Mouse (Mus musculus) G1E (cell line): ENCODE measurements around the gene Defb25. TPM values are rescaled to one million over a fixed set of nuclear protein-coding genes. Genes with fewer than 3 reads are reported as not detected.

ENCODE experiments used
- ATAC-seq: 2 replicates; pipeline ENCODE4 v1.8.0; 2016; ENCODE audit warnings: mild to moderate bottlenecking; ENCODE audit not compliant: insufficient number of reproducible peaks, poor library complexity, low FRiP score, severe bottlenecking; ENCODE audit errors: extremely low read depth
- DNase-seq: peaks from one replicate; pipeline ENCODE4 v3.0.0; 2012; ENCODE audit warnings: low spot score
- H3K27me3 ChIP-seq: 2 replicates; pipeline ENCODE4 v1.6.1; 2012; ENCODE audit warnings: mild to moderate bottlenecking, low read length, inconsistent platforms; ENCODE audit not compliant: insufficient read depth
- H3K36me3 ChIP-seq: replicated peaks from 2 replicates; pipeline ENCODE3; 2012; ENCODE audit warnings: mild to moderate bottlenecking, inconsistent platforms
- H3K4me1 ChIP-seq: 2 replicates; pipeline ENCODE4 v1.6.1; 2012; ENCODE audit warnings: low read depth, low read length, inconsistent platforms, mixed read lengths; ENCODE audit not compliant: insufficient read depth
- H3K4me3 ChIP-seq: 2 replicates; pipeline ENCODE4 v1.5.1; 2012; ENCODE audit warnings: low read depth, mild to moderate bottlenecking, inconsistent platforms, low read length, moderate library complexity, mixed read lengths
- H3K9me3 ChIP-seq: replicated peaks from 2 replicates; pipeline ENCODE4 v1.6.1; 2012; ENCODE audit warnings: inconsistent platforms
- CTCF ChIP-seq: IDR thresholded peaks from 2 replicates; pipeline ENCODE4 v1.5.1; 2012; ENCODE audit warnings: low read depth, low read length, inconsistent platforms, mixed read lengths
- GATA1 ChIP-seq: IDR thresholded peaks from 2 replicates; pipeline ENCODE4 v1.6.1; 2012; ENCODE audit warnings: borderline replicate concordance, low read length, inconsistent platforms, mixed read lengths
- GATA2 ChIP-seq: IDR thresholded peaks from 2 replicates; pipeline ENCODE4 v1.6.1; 2012; ENCODE audit warnings: low read depth, low read length, inconsistent platforms, borderline replicate concordance
- POLR2AphosphoS5 ChIP-seq: IDR thresholded peaks from 2 replicates; pipeline ENCODE4 v1.6.1; 2012; ENCODE audit warnings: low read depth, low read length, inconsistent platforms; ENCODE audit not compliant: insufficient replicate concordance
- polyA plus RNA-seq: library from polyadenylated mRNA; stranded (reverse); fragments of >175 nt; gene quantifications from 2 replicates; pipeline ENCODE4 v1.2.3, GENCODE M21; 2012
- total RNA-seq, 2 experiments: library from RNA; stranded (forward) in 1 of 2; stranded (reverse) in 1 of 2; fragments of 200-1000 nt in 1 of 2; fragments of >200 nt in 1 of 2; fragmentation: Nextera tagmentation in 1 of 2; gene quantifications; 2 replicates each; pipeline ENCODE4 v1.2.3; 2014 to 2017

Defb25 gene
- total and polyA plus RNA-seq, 3 experiments: not detected

DNA sequence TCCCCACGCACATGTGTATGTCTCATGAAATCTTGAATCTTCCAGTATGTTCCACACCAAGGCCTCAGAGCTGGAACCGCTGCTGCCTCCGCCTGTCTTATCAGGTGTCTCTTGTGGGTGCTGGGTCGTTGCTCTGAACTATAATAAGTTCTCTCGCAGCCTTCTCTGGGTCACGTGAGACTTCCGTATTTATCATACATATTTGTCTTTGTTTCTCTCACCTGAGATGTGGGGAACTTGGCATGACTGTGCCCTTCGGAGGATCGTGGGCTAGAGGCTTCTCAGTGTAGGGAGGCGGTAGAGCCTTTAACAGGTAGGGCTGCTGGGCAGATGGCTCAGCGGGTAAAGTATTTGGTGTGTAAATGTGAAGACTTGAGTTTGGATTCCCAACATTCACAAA lies 42.2 kb downstream of the Defb25 start:
- Histone ChIP-seq H3K4me3 (no peak overlapping the region), H3K36me3 (no peaks in the 10 kb centered on the region), H3K4me1 (no peaks in the 10 kb centered on the region), H3K27me3 (peaks cover 5% of the 10 kb centered on the region), H3K9me3 (no peaks in the 10 kb centered on the region)
- DNase-seq (no peak), ATAC-seq (no peak)
- TF ChIP-seq POLR2AphosphoS5 (no peak), GATA1 (no peak), GATA2 (no peak), CTCF (no peak)

DNA sequence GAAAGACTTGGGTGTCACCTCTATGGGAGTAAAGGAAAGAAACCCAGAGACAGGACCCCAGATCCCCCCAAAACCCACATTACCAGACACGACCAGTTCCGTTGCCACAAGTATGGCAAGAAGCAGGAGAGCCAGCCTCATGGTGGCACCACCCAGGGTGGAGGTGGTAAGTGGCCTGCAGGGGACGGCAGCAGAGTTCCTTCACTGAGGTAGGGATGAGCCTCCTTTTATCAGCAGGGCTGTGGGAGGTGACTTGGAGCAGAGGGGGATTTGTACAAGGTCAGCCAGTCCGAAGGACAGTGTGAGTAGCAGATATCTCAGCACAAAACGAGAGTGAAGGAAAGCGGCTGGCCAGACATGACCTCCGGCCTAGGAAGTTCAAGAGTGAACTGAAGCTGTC lies 42.7 kb downstream of the Defb25 start, which contains the start of gene Defb19:
Defb19 (minus strand) TSS at position 206 of the 400 bp plus-strand sequence.
- Histone ChIP-seq H3K4me1 (no peaks in the 10 kb centered on the region), H3K9me3 (no peaks in the 10 kb centered on the region), H3K27me3 (peaks cover 5% of the 10 kb centered on the region), H3K36me3 (no peaks in the 10 kb centered on the region), H3K4me3 (no peak within 1 kb of the TSS)
- no peak for DNase-seq
- no peak for TF ChIP-seq GATA1
- no peak for TF ChIP-seq GATA2
- no peak for TF ChIP-seq CTCF
- no peak for ATAC-seq

DNA sequence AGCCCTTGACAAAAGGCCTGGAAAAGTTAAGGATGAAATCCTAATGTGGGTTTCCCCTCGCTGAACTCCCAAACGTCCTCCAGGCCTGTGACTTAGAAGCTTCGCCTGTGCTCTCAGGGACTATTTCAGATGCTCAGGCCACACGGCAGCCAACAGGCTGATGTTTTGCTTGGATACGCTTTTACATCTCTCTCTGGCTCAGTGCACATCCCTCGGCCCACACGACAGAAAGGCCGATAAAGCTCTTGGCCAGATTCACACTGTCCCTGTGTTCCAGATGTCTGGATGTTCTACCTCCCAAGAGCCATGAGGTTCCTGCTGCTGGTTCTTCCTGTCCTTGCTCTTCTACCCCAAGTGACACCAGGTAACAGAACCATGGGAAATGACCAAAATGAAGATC lies 49.4 kb downstream of the Defb25 start:
- H3K4me3 ChIP-seq: no peak overlapping the region
- H3K9me3 ChIP-seq: no peaks in the 10 kb centered on the region
- ATAC-seq: no peak
- no peak for TF ChIP-seq CTCF
- TF ChIP-seq POLR2AphosphoS5: no peak
- no peak for TF ChIP-seq GATA2
- no peaks in the 10 kb centered on the region for H3K36me3 ChIP-seq
- no peak for DNase-seq
- no peaks in the 10 kb centered on the region; the same call in 1 of the 2 replicates for H3K27me3 ChIP-seq
- H3K4me1 ChIP-seq: no peaks in the 10 kb centered on the region

Other genes with a start within 250 kb of the Defb25 start
Only the 20 nearest of the 22 such genes appear.
- gene Zcchc3, start 208.0 kb downstream of the Defb25 start, total RNA-seq (2014; fragmentation: Nextera tagmentation): 21.1 and 23.7 TPM in 2 replicates
- gene Zcchc3, start 208.0 kb downstream of the Defb25 start, total RNA-seq (2017): 12.4 and 12.9 TPM in 2 replicates
- 21.8 and 22.8 TPM in 2 replicates for gene Zcchc3, start 208.0 kb downstream of the Defb25 start, polyA plus RNA-seq
- gene 6820408C15Rik, start 207.5 kb downstream of the Defb25 start, total RNA-seq (2014; fragmentation: Nextera tagmentation): 2.1 and 3.8 TPM in 2 replicates
- gene 6820408C15Rik, start 207.5 kb downstream of the Defb25 start, total RNA-seq (2017): 0.49 and 0.64 TPM in 2 replicates
- gene 6820408C15Rik, start 207.5 kb downstream of the Defb25 start, polyA plus RNA-seq: 0.17 and 0.18 TPM in 2 replicates
- gene Defb23, start 158.4 kb downstream of the Defb25 start, total RNA-seq (2014; fragmentation: Nextera tagmentation): not detected in 2 replicates
- 0.29 TPM in 1 of 2 replicates, not detected in the other for gene Defb23, start 158.4 kb downstream of the Defb25 start, total RNA-seq (2017)
- not detected in 2 replicates for gene Defb23, start 158.4 kb downstream of the Defb25 start, polyA plus RNA-seq
- not detected in 2 replicates for gene Defb20, start 146.0 kb downstream of the Defb25 start, total RNA-seq (2014; fragmentation: Nextera tagmentation)
- 0.22 TPM in 1 of 2 replicates, not detected in the other for gene Defb20, start 146.0 kb downstream of the Defb25 start, total RNA-seq (2017)
- gene Defb20, start 146.0 kb downstream of the Defb25 start, polyA plus RNA-seq: not detected in 2 replicates
- gene Defb22, start 132.9 kb downstream of the Defb25 start, total RNA-seq (2014; fragmentation: Nextera tagmentation): not detected in 2 replicates
- not detected in 2 replicates for gene Defb22, start 132.9 kb downstream of the Defb25 start, total RNA-seq (2017)
- not detected in 2 replicates for gene Defb22, start 132.9 kb downstream of the Defb25 start, polyA plus RNA-seq
- gene Defb26, start 111.4 kb downstream of the Defb25 start, total RNA-seq (2014; fragmentation: Nextera tagmentation): not detected in 2 replicates
- not detected in 2 replicates for gene Defb26, start 111.4 kb downstream of the Defb25 start, total RNA-seq (2017)
- gene Defb26, start 111.4 kb downstream of the Defb25 start, polyA plus RNA-seq: not detected in 2 replicates
- not detected in 2 replicates for gene Defb28, start 104.8 kb downstream of the Defb25 start, total RNA-seq (2014; fragmentation: Nextera tagmentation)
- gene Defb28, start 104.8 kb downstream of the Defb25 start, total RNA-seq (2017): not detected in 2 replicates
- not detected in 2 replicates for gene Defb28, start 104.8 kb downstream of the Defb25 start, polyA plus RNA-seq
- not detected in 2 replicates for gene Defb29, start 83.0 kb downstream of the Defb25 start, total RNA-seq (2014; fragmentation: Nextera tagmentation)
- gene Defb29, start 83.0 kb downstream of the Defb25 start, total RNA-seq (2017): not detected in 2 replicates
- not detected in 2 replicates for gene Defb29, start 83.0 kb downstream of the Defb25 start, polyA plus RNA-seq
- gene Gm17416, start 53.7 kb downstream of the Defb25 start, total RNA-seq (2014; fragmentation: Nextera tagmentation): not detected in 2 replicates
- gene Gm17416, start 53.7 kb downstream of the Defb25 start, total RNA-seq (2017): not detected in 2 replicates
- not detected in 2 replicates for gene Gm17416, start 53.7 kb downstream of the Defb25 start, polyA plus RNA-seq
- not detected in 2 replicates for gene Defb21, start 50.3 kb downstream of the Defb25 start, total RNA-seq (2014; fragmentation: Nextera tagmentation)
- not detected in 2 replicates for gene Defb21, start 50.3 kb downstream of the Defb25 start, total RNA-seq (2017)
- not detected in 2 replicates for gene Defb21, start 50.3 kb downstream of the Defb25 start, polyA plus RNA-seq
- gene Defb19, start 42.7 kb downstream of the Defb25 start, total RNA-seq (2014; fragmentation: Nextera tagmentation): not detected in 2 replicates
- gene Defb19, start 42.7 kb downstream of the Defb25 start, total RNA-seq (2017): not detected in 2 replicates
- gene Defb19, start 42.7 kb downstream of the Defb25 start, polyA plus RNA-seq: not detected in 2 replicates
- not detected in 2 replicates for gene Defb45, start 23.7 kb downstream of the Defb25 start, total RNA-seq (2014; fragmentation: Nextera tagmentation)
- gene Defb45, start 23.7 kb downstream of the Defb25 start, total RNA-seq (2017): not detected in 2 replicates
- not detected in 2 replicates for gene Defb45, start 23.7 kb downstream of the Defb25 start, polyA plus RNA-seq
- not detected in 2 replicates for gene Defb36, start 18.7 kb downstream of the Defb25 start, total RNA-seq (2014; fragmentation: Nextera tagmentation)
- not detected in 2 replicates for gene Defb36, start 18.7 kb downstream of the Defb25 start, total RNA-seq (2017)
- not detected in 2 replicates for gene Defb36, start 18.7 kb downstream of the Defb25 start, polyA plus RNA-seq
- gene Rem1, start 3.9 kb upstream of the Defb25 start, total RNA-seq (2014; fragmentation: Nextera tagmentation): not detected in 2 replicates
- gene Rem1, start 3.9 kb upstream of the Defb25 start, total RNA-seq (2017): not detected in 2 replicates
- gene Rem1, start 3.9 kb upstream of the Defb25 start, polyA plus RNA-seq: not detected in 2 replicates
- gene H13, start 46.4 kb upstream of the Defb25 start, total RNA-seq (2014; fragmentation: Nextera tagmentation): 65.2 and 67.2 TPM in 2 replicates
- gene H13, start 46.4 kb upstream of the Defb25 start, total RNA-seq (2017): 43.2 and 50.6 TPM in 2 replicates
- gene H13, start 46.4 kb upstream of the Defb25 start, polyA plus RNA-seq: 54.2 and 60.8 TPM in 2 replicates
- gene Mcts2, start 64.0 kb upstream of the Defb25 start, total RNA-seq (2014; fragmentation: Nextera tagmentation): 24.2 and 24.3 TPM in 2 replicates
- 30.0 and 33.3 TPM in 2 replicates for gene Mcts2, start 64.0 kb upstream of the Defb25 start, total RNA-seq (2017)
- gene Mcts2, start 64.0 kb upstream of the Defb25 start, polyA plus RNA-seq: 2.1 and 2.6 TPM in 2 replicates
- gene Id1, start 113.2 kb upstream of the Defb25 start, total RNA-seq (2014; fragmentation: Nextera tagmentation): 20.8 and 21.7 TPM in 2 replicates
- 33.2 and 41.4 TPM in 2 replicates for gene Id1, start 113.2 kb upstream of the Defb25 start, total RNA-seq (2017)
- 110 TPM in 2 replicates for gene Id1, start 113.2 kb upstream of the Defb25 start, polyA plus RNA-seq
- not detected in 2 replicates for gene Cox4i2, start 131.1 kb upstream of the Defb25 start, total RNA-seq (2014; fragmentation: Nextera tagmentation)
- gene Cox4i2, start 131.1 kb upstream of the Defb25 start, total RNA-seq (2017): 0.16 TPM in 1 of 2 replicates, not detected in the other
- gene Cox4i2, start 131.1 kb upstream of the Defb25 start, polyA plus RNA-seq: not detected in 2 replicates
- gene Bcl2l1, start 208.7 kb upstream of the Defb25 start, total RNA-seq (2014; fragmentation: Nextera tagmentation): 35.2 and 79.6 TPM in 2 replicates
- 27.0 and 31.6 TPM in 2 replicates for gene Bcl2l1, start 208.7 kb upstream of the Defb25 start, total RNA-seq (2017)
- gene Bcl2l1, start 208.7 kb upstream of the Defb25 start, polyA plus RNA-seq: 63.3 and 82.7 TPM in 2 replicates
- 257 and 315 TPM in 2 replicates for gene Tpx2, start 224.9 kb upstream of the Defb25 start, total RNA-seq (2014; fragmentation: Nextera tagmentation)
- gene Tpx2, start 224.9 kb upstream of the Defb25 start, total RNA-seq (2017): 119 and 142 TPM in 2 replicates
- gene Tpx2, start 224.9 kb upstream of the Defb25 start, polyA plus RNA-seq: 11.7 and 16.7 TPM in 2 replicates